Mouse (Mus musculus) kidney, postnatal 36 days (tissue): Measurements from ENCODE around the gene Tulp2.
"Not testable (repeated sequence)": the region's sequence is repeated elsewhere in the genome, so short reads cannot be mapped to it uniquely, and the experiment has no call there.

Source experiments
- DNase-seq, 2 experiments: peaks; one replicate each; pipeline ENCODE4 v3.0.0; 2021 to 2022; ENCODE audit warnings: mixed read lengths in 2 of 2

Tulp2 gene

GRCm38 (mm10) chr7:45460377-45460776 lies 21.3 kb upstream of the Tulp2 start:
- DNase-seq, result peak; percentile 78 to 81

- DNase-seq, result peak; percentile 72 to 83
These were observed 20.8 kb upstream of the Tulp2 start for GRCm38 (mm10) chr7:45460860-45461314.

- no peak for DNase-seq
These were observed 20.4 kb upstream of the Tulp2 start for GRCm38 (mm10) chr7:45461326-45461725.

- DNase-seq, result no peak
These were observed 19.9 kb upstream of the Tulp2 start for GRCm38 (mm10) chr7:45461781-45462180.

- DNase-seq, result no peak
These were observed 19.4 kb upstream of the Tulp2 start for GRCm38 (mm10) chr7:45462325-45462724.

- DNase-seq, result not testable (repeated sequence)
These were observed 18.8 kb upstream of the Tulp2 start for GRCm38 (mm10) chr7:45462868-45463267.

GRCm38 (mm10) chr7:45463987-45464778 lies 17.5 kb upstream of the Tulp2 start:
- DNase-seq, result peak in 1 of 2 experiments; percentile 45

GRCm38 (mm10) chr7:45465112-45465511 lies 16.6 kb upstream of the Tulp2 start:
- DNase-seq, result no peak

- DNase-seq, result peak; percentile 57 to 58
These were observed 16.1 kb upstream of the Tulp2 start for GRCm38 (mm10) chr7:45465549-45465948.

- DNase-seq, result peak; percentile 96 to 99
These were observed 15.2 kb upstream of the Tulp2 start, which contains the start of gene Bax for GRCm38 (mm10) chr7:45466283-45467089. Bax (minus strand) TSS chr7:45466898.

- no peak for DNase-seq
These were observed 14.5 kb upstream of the Tulp2 start for GRCm38 (mm10) chr7:45467090-45467670.

GRCm38 (mm10) chr7:45470869-45471268 lies 10.8 kb upstream of the Tulp2 start:
- DNase-seq, result peak; percentile 81 to 93

- peak; percentile 67 to 75 for DNase-seq
These were observed 6.2 kb upstream of the Tulp2 start for GRCm38 (mm10) chr7:45475291-45475969.

- no peak for DNase-seq
These were observed 5.2 kb upstream of the Tulp2 start for GRCm38 (mm10) chr7:45476453-45476852.

- DNase-seq, result peak; percentile 73 to 84
These were observed 4.7 kb upstream of the Tulp2 start for GRCm38 (mm10) chr7:45477003-45477402.

- DNase-seq, result no peak
These were observed 2.9 kb upstream of the Tulp2 start for GRCm38 (mm10) chr7:45478774-45479173.

- DNase-seq, result not testable (repeated sequence)
These were observed 1.4 kb upstream of the Tulp2 start for GRCm38 (mm10) chr7:45480310-45480709.

- DNase-seq, result no peak
These were observed 489 bp downstream of the Tulp2 start for GRCm38 (mm10) chr7:45482166-45482565.

GRCm38 (mm10) chr7:45484985-45485384 lies 3.3 kb downstream of the Tulp2 start:
- DNase-seq, result not testable (repeated sequence)

GRCm38 (mm10) chr7:45486158-45486557 lies 4.5 kb downstream of the Tulp2 start:
- no peak for DNase-seq

GRCm38 (mm10) chr7:45486761-45487415 lies 5.2 kb downstream of the Tulp2 start, which contains the start of gene Gm45808:
Gm45808 (minus strand) TSS chr7:45486811.
- DNase-seq, result no peak

GRCm38 (mm10) chr7:45487861-45488292 lies 6.2 kb downstream of the Tulp2 start:
- no peak for DNase-seq
